In genomic region chr12:104519721-104520120, GRCm38 (mm10) we compare ENCODE assay signal across 44 mouse cellular contexts. TPM values are rescaled to one million over a fixed set of nuclear protein-coding genes. Genes with fewer than 3 reads are reported as not detected.
"Had no signal": no experiment of that assay in that cellular context is flagged by ENCODE, and none has a peak within 500 bp of the region (broad histone marks: within the 10 kb centered on the region; RNA-seq: fewer than 3 reads in every experiment).

No protein-coding gene starts in this region.

- H3K27ac ChIP-seq: left cerebral cortex, adult 2 months; limb, embryonic 10.5 days; limb, embryonic 12.5 days; limb, embryonic 13.5 days; limb, embryonic 15.5 days; liver, embryonic 12.5 days; liver, embryonic 13.5 days; liver, embryonic 14.5 days; liver, embryonic 15.5 days; lung, embryonic 15.5 days; macrophage; midbrain, embryonic 10.5 days; midbrain, embryonic 12.5 days; midbrain, embryonic 13.5 days; midbrain, embryonic 15.5 days had no signal

- H3K4me1 ChIP-seq: limb, embryonic 10.5 days; limb, embryonic 12.5 days; limb, embryonic 13.5 days; limb, embryonic 15.5 days; liver, embryonic 12.5 days; liver, embryonic 13.5 days; liver, embryonic 15.5 days; lung, embryonic 15.5 days; megakaryocyte, embryonic 14.5 days; midbrain, embryonic 10.5 days; midbrain, embryonic 12.5 days; midbrain, embryonic 13.5 days; midbrain, embryonic 15.5 days had no signal

- DNase-seq: left cerebral cortex, postnatal 4 days; liver; liver, embryonic 13.5 days; liver, postnatal 0 days; lung, adult 18-20 months; lung, adult 2 months; lung, embryonic 14.5 days; lung, postnatal 10 days; lung, postnatal 14 days; lung, postnatal 36 days; lung, postnatal 4 days; midbrain, embryonic 14.5 days had no signal

- H3K4me2 ChIP-seq: limb, embryonic 12.5 days; limb, embryonic 13.5 days; limb, embryonic 15.5 days; liver, embryonic 11.5 days; liver, embryonic 12.5 days; liver, embryonic 13.5 days; liver, embryonic 15.5 days; lung, embryonic 14.5 days; lung, embryonic 15.5 days; midbrain, embryonic 11.5 days; midbrain, embryonic 12.5 days; midbrain, embryonic 13.5 days; midbrain, embryonic 15.5 days had no signal

- H3K9ac ChIP-seq: limb, embryonic 12.5 days; limb, embryonic 13.5 days; limb, embryonic 15.5 days; liver, embryonic 12.5 days; liver, embryonic 13.5 days; liver, embryonic 14.5 days; liver, embryonic 15.5 days; liver, postnatal 0 days; lung, embryonic 14.5 days; lung, embryonic 15.5 days; midbrain, embryonic 12.5 days; midbrain, embryonic 13.5 days; midbrain, embryonic 15.5 days had no signal

- H3K27me3 ChIP-seq: limb, embryonic 12.5 days; limb, embryonic 13.5 days; limb, embryonic 15.5 days; liver, embryonic 12.5 days; liver, embryonic 13.5 days; liver, embryonic 15.5 days; lung, embryonic 15.5 days; megakaryocyte, embryonic 14.5 days; midbrain, embryonic 12.5 days; midbrain, embryonic 13.5 days; midbrain, embryonic 15.5 days had no signal

- ATAC-seq: liver, embryonic 12.5 days; liver, postnatal 0 days; lung, postnatal 0 days; midbrain, embryonic 13.5 days; midbrain, embryonic 15.5 days; midbrain, embryonic 16.5 days had no signal

- H3K36me3 ChIP-seq: limb, embryonic 10.5 days; limb, embryonic 12.5 days; limb, embryonic 13.5 days; limb, embryonic 15.5 days; liver, embryonic 12.5 days; liver, embryonic 13.5 days; liver, embryonic 15.5 days; lung, embryonic 15.5 days; midbrain, embryonic 10.5 days; midbrain, embryonic 12.5 days; midbrain, embryonic 13.5 days; midbrain, embryonic 15.5 days had no signal

- H3K4me3 ChIP-seq: left cerebral cortex, adult 2 months; limb, embryonic 10.5 days; limb, embryonic 12.5 days; limb, embryonic 13.5 days; limb, embryonic 15.5 days; liver, embryonic 12.5 days; liver, embryonic 13.5 days; liver, embryonic 15.5 days; lung, embryonic 15.5 days; megakaryocyte, embryonic 14.5 days; midbrain, embryonic 10.5 days; midbrain, embryonic 12.5 days; midbrain, embryonic 13.5 days; midbrain, embryonic 15.5 days; myocyte had no signal

- H3K9me3 ChIP-seq: limb, embryonic 15.5 days; liver, embryonic 13.5 days; liver, embryonic 15.5 days; lung, embryonic 15.5 days; midbrain, embryonic 15.5 days had no signal

RNA-seq across cellular contexts. Expression of gene Gsc, which starts 46.6 kb away (rescaled TPM):
- total RNA-seq: left cerebral cortex, adult 18-20 months; left cerebral cortex, adult 2 months; left cerebral cortex, adult 8-10 months; left cerebral cortex, postnatal 10 days; left cerebral cortex, postnatal 14 days; left cerebral cortex, postnatal 25 days; left cerebral cortex, postnatal 36 days; left cerebral cortex, postnatal 4 days; liver, adult 2 months; megakaryocyte progenitor cell, adult 5-6 weeks; megakaryocyte-erythroid progenitor cell, adult 5-6 weeks; midbrain, postnatal 0 days; monocyte, adult 5-6 weeks had no signal
- polyA plus RNA-seq: liver, adult 2 months; liver, embryonic 12.5 days; liver, embryonic 15.5 days; liver, embryonic 16.5 days; liver, postnatal 0 days; lung, embryonic 14.5 days; lung, postnatal 0 days; macrophage; midbrain, embryonic 14.5 days; myocyte had no signal
